Mouse (Mus musculus): ENCODE data around the gene Dact1.

GRCm38 (mm10) chr12:71355092-71355491 is 45.4 kb downstream of the Dact1 start:
- no peak for TF ChIP-seq CTCF (IDR thresholded peaks at IDR 0.05; ENCODE audit: low read depth)
- TF ChIP-seq EP300 (IDR thresholded peaks at IDR 0.05; ENCODE audit: low read depth) = no peak

Measured in liver, embryonic 14.5 days (tissue).